Mouse (Mus musculus) embryonic facial prominence, embryonic 14.5 days (tissue): ENCODE measurements around the gene Myog. TPM values are rescaled to one million over a fixed set of nuclear protein-coding genes. Genes with fewer than 3 reads are reported as not detected.

Experiments used
- ATAC-seq: fragments of 200-750 bp; cut with Nextera tagmentation; 2 replicates; pipeline ENCODE4 v1.8.0; 2017; ENCODE audit warnings: low read depth, moderate number of reproducible peaks, moderate TSS enrichment
- DNase-seq: peaks from one replicate; pipeline ENCODE4 v3.0.0-alpha.2; 2015; ENCODE audit warnings: low spot score
- H3K27ac ChIP-seq: fragments of 300-500 bp; sonication (generic); replicated peaks from 2 replicates; pipeline ENCODE4 v1.5.1; 2014; ENCODE audit warnings: low read depth, mild to moderate bottlenecking, low read length, moderate library complexity
- H3K27me3 ChIP-seq: fragments of 300-500 bp; sonication (generic); replicated peaks from 2 replicates; pipeline ENCODE4 v1.6.1; 2014; ENCODE audit warnings: low read length; ENCODE audit not compliant: control insufficient read depth, insufficient read depth
- H3K36me3 ChIP-seq: fragments of 300-500 bp; sonication (generic); 2 replicates; pipeline ENCODE4 v1.6.1; 2014; ENCODE audit warnings: low read length, mixed read lengths; ENCODE audit not compliant: control insufficient read depth, insufficient read depth
- H3K4me1 ChIP-seq: fragments of 300-500 bp; sonication (generic); 2 replicates; pipeline ENCODE4 v1.6.1; 2014; ENCODE audit warnings: antibody characterized with exemption, low read length; ENCODE audit not compliant: control insufficient read depth, insufficient read depth
- H3K4me2 ChIP-seq: fragments of 300-500 bp; sonication (generic); 2 replicates; pipeline ENCODE4 v1.6.1; 2014; ENCODE audit warnings: low read depth, mild to moderate bottlenecking, low read length, moderate library complexity, mixed read lengths
- H3K4me3 ChIP-seq: fragments of 300-500 bp; sonication (generic); 2 replicates; pipeline ENCODE4 v1.5.1; 2014; ENCODE audit warnings: low read depth, mild to moderate bottlenecking, low read length
- H3K9ac ChIP-seq: fragments of 300-500 bp; sonication (generic); 2 replicates; pipeline ENCODE4 v1.6.1; 2014; ENCODE audit warnings: low read depth, mild to moderate bottlenecking, low read length, moderate library complexity, mixed read lengths
- H3K9me3 ChIP-seq: fragments of 300-500 bp; sonication (generic); 2 replicates; pipeline ENCODE4 v1.6.1; 2016; ENCODE audit warnings: low read length; ENCODE audit not compliant: control insufficient read depth
- WGBS: fragments of 180-500 bp; shearing (Covaris S2); extraction: QIAGEN DNeasy Blood & Tissue Kit; methylation state at CpG from one replicate; pipeline ENCODE4 v1.1.7; 2014; 5-methylcytosine and 5-hydroxymethylcytosine counted together
- polyA plus RNA-seq: library from polyadenylated mRNA; unstranded; fragments of >200 nt; fragmentation: Nextera tagmentation; extraction: Ambion mirVana; gene quantifications from 2 replicates; pipeline ENCODE4 v1.2.1, GENCODE M21; 2014

The Myog gene
- 219 and 223 TPM in 2 replicates for polyA plus RNA-seq

GRCm38 (mm10) chr1:134289598-134290099, at the start of gene Myog:
Gene Myog (plus strand): TSS chr1:134289989.
- Histone ChIP-seq H3K27me3 (no peaks in the 10 kb centered on the region), H3K4me1 (peaks cover 13% of the 10 kb centered on the region; the same call in 1 of the 2 replicates), H3K36me3 (no peaks in the 10 kb centered on the region), H3K9me3 (no peaks in the 10 kb centered on the region), H3K27ac (peak within 1 kb of the TSS; percentile 64; the same call in 1 of the 2 replicates), H3K4me3 (peak within 1 kb of the TSS; percentile 16), H3K4me2 (no peak within 1 kb of the TSS), H3K9ac (peak within 1 kb of the TSS; percentile 36; the same call in 1 of the 2 replicates)
- ATAC-seq = peak; percentile 84
- peak; percentile 85 for DNase-seq
- WGBS = 12% methylated on average over 11 of the region's 11 CpGs

GRCm38 (mm10) chr1:134240701-134241100, 49.1 kb upstream of the Myog start:
- no peaks in the 10 kb centered on the region for H3K9me3 ChIP-seq
- H3K27me3 ChIP-seq = peaks cover 10% of the 10 kb centered on the region

GRCm38 (mm10) chr1:134241298-134241697, 48.5 kb upstream of the Myog start:
- ATAC-seq = no peak
- no peak overlapping the region for H3K9ac ChIP-seq
- no peaks in the 10 kb centered on the region for H3K36me3 ChIP-seq
- no peaks in the 10 kb centered on the region for H3K9me3 ChIP-seq
- DNase-seq = no peak
- peaks cover 3% of the 10 kb centered on the region for H3K4me1 ChIP-seq
- H3K27me3 ChIP-seq = peaks cover 4% of the 10 kb centered on the region
- no peak overlapping the region for H3K27ac ChIP-seq
- no peak overlapping the region for H3K4me3 ChIP-seq
- no peak overlapping the region for H3K4me2 ChIP-seq
- 68% methylated on average over 8 of the region's 8 CpGs for WGBS

More at GRCm38 (mm10) chr1:134240701-134241100, 49.1 kb upstream of the Myog start:
- 81% methylated on average over 9 of the region's 9 CpGs for WGBS
- H3K4me2 ChIP-seq = no peak overlapping the region
- H3K4me1 ChIP-seq = peaks cover 3% of the 10 kb centered on the region
- H3K36me3 ChIP-seq = no peaks in the 10 kb centered on the region
- no peak overlapping the region for H3K27ac ChIP-seq
- H3K9ac ChIP-seq = no peak overlapping the region
- DNase-seq = no peak
- no peak for ATAC-seq
- no peak overlapping the region for H3K4me3 ChIP-seq

GRCm38 (mm10) chr1:134242286-134242685, 47.5 kb upstream of the Myog start:
- DNase-seq (no peak), ATAC-seq (no peak)
- Histone ChIP-seq H3K9ac (no peak overlapping the region), H3K27me3 (0 out of 2 replicates have a peak, but pooled peaks cover 3% of the 10 kb centered on the region), H3K4me3 (no peak overlapping the region), H3K4me2 (no peak overlapping the region), H3K9me3 (no peaks in the 10 kb centered on the region), H3K4me1 (peaks cover 3% of the 10 kb centered on the region), H3K36me3 (no peaks in the 10 kb centered on the region), H3K27ac (no peak overlapping the region)
- 70% methylated on average over 2 of the region's 2 CpGs for WGBS

- Histone ChIP-seq H3K4me2 (peak overlapping the region; percentile 55), H3K4me1 (peaks cover 3% of the 10 kb centered on the region)
Measured at GRCm38 (mm10) chr1:134243505-134243904, 46.3 kb upstream of the Myog start.

GRCm38 (mm10) chr1:134243948-134244914, 45.6 kb upstream of the Myog start:
- no peak overlapping the region for H3K27ac ChIP-seq
- peak; percentile 84 for ATAC-seq
- H3K9ac ChIP-seq = peak overlapping the region; percentile 57
- 0 out of 2 replicates have a peak, but pooled peaks cover 3% of the 10 kb centered on the region for H3K27me3 ChIP-seq
- H3K4me1 ChIP-seq = peaks cover 3% of the 10 kb centered on the region
- H3K36me3 ChIP-seq = no peaks in the 10 kb centered on the region
- H3K4me3 ChIP-seq = peak overlapping the region; percentile 22
- 23% methylated on average over 31 of the region's 35 CpGs for WGBS
- DNase-seq = peak; percentile 90
- H3K4me2 ChIP-seq = peak overlapping the region; percentile 55
- no peaks in the 10 kb centered on the region for H3K9me3 ChIP-seq

More at GRCm38 (mm10) chr1:134243505-134243904, 46.3 kb upstream of the Myog start:
- H3K9ac ChIP-seq = no peak overlapping the region
- no peaks in the 10 kb centered on the region for H3K36me3 ChIP-seq
- H3K27me3 ChIP-seq = 0 out of 2 replicates have a peak, but pooled peaks cover 3% of the 10 kb centered on the region
- H3K27ac ChIP-seq = no peak overlapping the region
- DNase-seq (peak; percentile 67), ATAC-seq (peak; percentile 64)
- 48% methylated on average over 6 of the region's 6 CpGs for WGBS
- H3K9me3 ChIP-seq = no peaks in the 10 kb centered on the region
- H3K4me3 ChIP-seq = no peak overlapping the region

- H3K36me3 ChIP-seq = no peaks in the 10 kb centered on the region
- peaks cover 3% of the 10 kb centered on the region for H3K4me1 ChIP-seq
- no peak overlapping the region for H3K4me2 ChIP-seq
- no peak overlapping the region for H3K4me3 ChIP-seq
- 65% methylated on average over 13 of the region's 14 CpGs for WGBS
- DNase-seq (peak; percentile 68), ATAC-seq (peak; percentile 56; the same call in 1 of the 2 replicates)
- H3K9me3 ChIP-seq = no peaks in the 10 kb centered on the region
- H3K27ac ChIP-seq = no peak overlapping the region
- H3K9ac ChIP-seq = no peak overlapping the region
- 0 out of 2 replicates have a peak, but pooled peaks cover 3% of the 10 kb centered on the region for H3K27me3 ChIP-seq
Measured at GRCm38 (mm10) chr1:134245004-134245717, 44.6 kb upstream of the Myog start.

- 0 out of 2 replicates have a peak, but pooled peaks cover 3% of the 10 kb centered on the region for H3K27me3 ChIP-seq
- WGBS = 53% methylated on average over 4 of the region's 4 CpGs
- H3K9ac ChIP-seq = no peak overlapping the region
- peak; percentile 57 for DNase-seq
- H3K4me1 ChIP-seq = peaks cover 3% of the 10 kb centered on the region
- H3K9me3 ChIP-seq = no peaks in the 10 kb centered on the region
- no peaks in the 10 kb centered on the region for H3K36me3 ChIP-seq
- no peak overlapping the region for H3K27ac ChIP-seq
- no peak overlapping the region for H3K4me3 ChIP-seq
- no peak for ATAC-seq
- H3K4me2 ChIP-seq = no peak overlapping the region
Measured at GRCm38 (mm10) chr1:134246590-134246989, 43.2 kb upstream of the Myog start.
